Mouse (Mus musculus): Measurements from ENCODE around the gene Rab30.
"Not testable (repeated sequence)": the region's sequence is repeated elsewhere in the genome, so short reads cannot be mapped to it uniquely, and the experiment has no call there.

Gene Rab30

GRCm38 (mm10) chr7:92741152-92741860 lies at the start of gene Rab30:
Rab30 (plus strand) TSS chr7:92741603.
- DNase-seq (ENCODE audit: low read depth, low spot score) = peak; percentile 94

GRCm38 (mm10) chr7:92696395-92696794 lies 45.0 kb upstream of the Rab30 start:
- no peak for DNase-seq (ENCODE audit: low read depth, low spot score)

GRCm38 (mm10) chr7:92698770-92699169 lies 42.6 kb upstream of the Rab30 start:
- DNase-seq (ENCODE audit: low read depth, low spot score) = no peak

- DNase-seq (ENCODE audit: low read depth, low spot score) = no peak
Observed at GRCm38 (mm10) chr7:92703661-92704060, 37.7 kb upstream of the Rab30 start.

GRCm38 (mm10) chr7:92705534-92705933 lies 35.9 kb upstream of the Rab30 start:
- no peak for DNase-seq (ENCODE audit: low read depth, low spot score)

- DNase-seq (ENCODE audit: low read depth, low spot score) = no peak
Observed at GRCm38 (mm10) chr7:92706711-92707110, 34.7 kb upstream of the Rab30 start.

GRCm38 (mm10) chr7:92709573-92709972 lies 31.8 kb upstream of the Rab30 start:
- DNase-seq (ENCODE audit: low read depth, low spot score) = no peak

GRCm38 (mm10) chr7:92711593-92711992 lies 29.8 kb upstream of the Rab30 start:
- no peak for DNase-seq (ENCODE audit: low read depth, low spot score)

- DNase-seq (ENCODE audit: low read depth, low spot score) = no peak
Observed at GRCm38 (mm10) chr7:92715055-92715454, 26.3 kb upstream of the Rab30 start.

- no peak for DNase-seq (ENCODE audit: low read depth, low spot score)
Observed at GRCm38 (mm10) chr7:92720156-92720905, 21.1 kb upstream of the Rab30 start.

GRCm38 (mm10) chr7:92723750-92724149 lies 17.7 kb upstream of the Rab30 start:
- no peak for DNase-seq (ENCODE audit: low read depth, low spot score)

GRCm38 (mm10) chr7:92724261-92724660 lies 17.1 kb upstream of the Rab30 start:
- no peak for DNase-seq (ENCODE audit: low read depth, low spot score)

GRCm38 (mm10) chr7:92729583-92729982 lies 11.8 kb upstream of the Rab30 start:
- DNase-seq (ENCODE audit: low read depth, low spot score) = not testable (repeated sequence)

- DNase-seq (ENCODE audit: low read depth, low spot score) = no peak
Observed at GRCm38 (mm10) chr7:92730465-92730864, 10.9 kb upstream of the Rab30 start.

GRCm38 (mm10) chr7:92730959-92731358 lies 10.4 kb upstream of the Rab30 start:
- DNase-seq (ENCODE audit: low read depth, low spot score) = no peak

GRCm38 (mm10) chr7:92732136-92732535 lies 9.3 kb upstream of the Rab30 start:
- no peak for DNase-seq (ENCODE audit: low read depth, low spot score)

GRCm38 (mm10) chr7:92737560-92737959 lies 3.8 kb upstream of the Rab30 start:
- DNase-seq (ENCODE audit: low read depth, low spot score) = no peak

GRCm38 (mm10) chr7:92739956-92740355 lies 1.4 kb upstream of the Rab30 start:
- no peak for DNase-seq (ENCODE audit: low read depth, low spot score)

- peak; percentile 16 for DNase-seq (ENCODE audit: low read depth, low spot score)
Observed at GRCm38 (mm10) chr7:92740411-92741115, 840 bp upstream of the Rab30 start.

- DNase-seq (ENCODE audit: low read depth, low spot score) = no peak
Observed at GRCm38 (mm10) chr7:92741861-92742249, 452 bp downstream of the Rab30 start.

- no peak for DNase-seq (ENCODE audit: low read depth, low spot score)
Observed at GRCm38 (mm10) chr7:92742341-92742741, 938 bp downstream of the Rab30 start.

GRCm38 (mm10) chr7:92742774-92743173 lies 1.4 kb downstream of the Rab30 start:
- DNase-seq (ENCODE audit: low read depth, low spot score) = peak; percentile 30

All from embryo, embryonic 11.5 days (tissue).